Mouse (Mus musculus) erythroblast, embryonic 14.5 days (primary cell): ENCODE results near the gene Ppp6r3.

Experiments
- GATA1 ChIP-seq: IDR thresholded peaks from 2 replicates; pipeline ENCODE4 v1.6.1; 2012; ENCODE audit warnings: low read length, inconsistent platforms, mixed read lengths
- TAL1 ChIP-seq: IDR thresholded peaks from 3 replicates; pipeline ENCODE4 v1.6.1; 2012; ENCODE audit warnings: low read length, inconsistent platforms, mixed read lengths

- TF ChIP-seq TAL1 (no peak), GATA1 (no peak)
Measured at GRCm38 (mm10) chr19:3575632-3576384, at the start of gene Ppp6r3.
